Mouse (Mus musculus): Measurements from ENCODE around the gene Lhx8. TPM values are rescaled to one million over a fixed set of nuclear protein-coding genes. Genes with fewer than 3 reads are reported as not detected.

Lhx8 gene
- polyA plus RNA-seq, 1 experiment, result not detected

DNA sequence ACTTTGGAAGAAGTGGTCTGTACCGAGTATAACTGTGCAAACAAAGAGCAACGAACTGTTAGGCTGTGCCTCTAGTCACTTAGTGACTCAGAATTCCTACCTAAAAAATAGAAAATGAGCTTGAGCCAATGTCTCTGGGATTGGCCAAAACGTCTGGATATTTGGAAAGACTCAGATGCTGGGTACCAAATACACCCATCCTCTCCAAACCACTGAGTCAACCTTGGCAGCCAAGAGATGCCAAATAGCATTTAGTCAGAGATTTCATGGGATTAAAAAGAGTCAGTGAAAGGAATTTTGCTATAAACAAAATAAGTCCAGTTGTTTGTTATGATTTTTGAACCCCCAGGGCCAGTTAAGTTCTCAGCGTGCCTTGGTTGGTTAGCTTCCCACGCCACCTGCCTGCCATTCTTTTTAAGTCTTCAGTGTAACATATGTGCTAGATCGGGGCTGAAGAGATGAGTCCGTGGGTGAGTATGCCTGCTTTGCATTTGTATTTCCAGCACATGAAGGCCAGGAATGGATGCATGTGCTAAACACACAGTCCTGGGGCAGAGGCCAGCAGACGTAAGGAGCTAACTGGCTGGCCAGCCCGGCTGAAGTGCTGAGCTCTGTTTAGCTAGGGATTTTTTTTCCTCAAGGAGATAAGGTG lies 36.5 kb downstream of the Lhx8 start:
- no peak overlapping the region for H3K4me3 ChIP-seq (replicated peaks; ENCODE audit: insufficient read depth, low read depth, low read length)
- no peaks in the 10 kb centered on the region for H3K27me3 ChIP-seq (ENCODE audit: control insufficient read depth, insufficient read depth, low read length)
- no peak for DNase-seq
- H3K27ac ChIP-seq (ENCODE audit: insufficient read depth, low read length), result no peak overlapping the region
- H3K4me1 ChIP-seq (ENCODE audit: control insufficient read depth, insufficient read depth, low read length), result no peaks in the 10 kb centered on the region
- TF ChIP-seq POLR2A (IDR thresholded peaks at IDR 0.05; ENCODE audit: borderline replicate concordance, insufficient read depth, low read length) (no peak), CTCF (IDR thresholded peaks at IDR 0.05; ENCODE audit: borderline replicate concordance, insufficient read depth, low read depth, low read length) (no peak)
- WGBS, result 58% methylated on average over 9 of the region's 9 CpGs

GRCm38 (mm10) chr3:154292126-154292525 lies 38.3 kb downstream of the Lhx8 start:
- Histone ChIP-seq H3K27me3 (ENCODE audit: control insufficient read depth, insufficient read depth, low read length) (no peaks in the 10 kb centered on the region), H3K4me1 (ENCODE audit: control insufficient read depth, insufficient read depth, low read length) (no peaks in the 10 kb centered on the region), H3K27ac (ENCODE audit: insufficient read depth, low read length) (no peak overlapping the region), H3K4me3 (replicated peaks; ENCODE audit: insufficient read depth, low read depth, low read length) (no peak overlapping the region)
- 39% methylated on average over 5 of the region's 5 CpGs for WGBS
- TF ChIP-seq CTCF (IDR thresholded peaks at IDR 0.05; ENCODE audit: borderline replicate concordance, insufficient read depth, low read depth, low read length) (no peak), POLR2A (IDR thresholded peaks at IDR 0.05; ENCODE audit: borderline replicate concordance, insufficient read depth, low read length) (no peak)
- no peak for DNase-seq

DNA sequence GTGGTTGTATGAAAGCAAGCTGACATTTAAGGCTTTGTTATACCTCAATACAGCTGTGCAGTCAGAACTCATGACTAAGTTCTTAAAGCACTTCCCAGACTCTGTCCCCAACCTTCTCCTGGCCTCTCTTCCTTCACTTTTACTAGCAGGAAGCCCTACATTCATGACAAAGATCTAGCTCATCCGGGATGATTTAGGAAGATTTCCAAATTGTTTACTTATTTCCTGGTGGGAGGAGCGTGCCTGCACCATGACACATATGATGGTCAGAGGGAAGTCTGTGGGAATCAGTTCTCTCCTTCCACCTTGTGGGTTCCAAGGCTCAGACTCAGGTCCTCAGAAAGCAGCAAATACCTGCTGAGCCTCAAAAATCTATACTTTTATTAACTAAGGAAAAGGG lies 40.1 kb downstream of the Lhx8 start:
- Histone ChIP-seq H3K4me1 (ENCODE audit: control insufficient read depth, insufficient read depth, low read length) (no peaks in the 10 kb centered on the region), H3K4me3 (replicated peaks; ENCODE audit: insufficient read depth, low read depth, low read length) (no peak overlapping the region), H3K27me3 (ENCODE audit: control insufficient read depth, insufficient read depth, low read length) (no peaks in the 10 kb centered on the region), H3K27ac (ENCODE audit: insufficient read depth, low read length) (no peak overlapping the region)
- TF ChIP-seq CTCF (IDR thresholded peaks at IDR 0.05; ENCODE audit: borderline replicate concordance, insufficient read depth, low read depth, low read length), result no peak
- no peak for TF ChIP-seq POLR2A (IDR thresholded peaks at IDR 0.05; ENCODE audit: borderline replicate concordance, insufficient read depth, low read length)
- DNase-seq, result no peak
- WGBS, result 67% methylated on average over 2 of the region's 2 CpGs

- TF ChIP-seq CTCF (IDR thresholded peaks at IDR 0.05; ENCODE audit: borderline replicate concordance, insufficient read depth, low read depth, low read length) (no peak), POLR2A (IDR thresholded peaks at IDR 0.05; ENCODE audit: borderline replicate concordance, insufficient read depth, low read length) (no peak)
- WGBS, result 83% methylated on average over 4 of the region's 4 CpGs
Measured at GRCm38 (mm10) chr3:154288429-154289069, 41.9 kb downstream of the Lhx8 start.

GRCm38 (mm10) chr3:154287217-154287616 lies 43.2 kb downstream of the Lhx8 start:
- 75% methylated on average over 2 of the region's 2 CpGs for WGBS
- Histone ChIP-seq H3K4me3 (replicated peaks; ENCODE audit: insufficient read depth, low read depth, low read length) (no peak overlapping the region), H3K27ac (ENCODE audit: insufficient read depth, low read length) (no peak overlapping the region), H3K27me3 (ENCODE audit: control insufficient read depth, insufficient read depth, low read length) (no peaks in the 10 kb centered on the region), H3K4me1 (ENCODE audit: control insufficient read depth, insufficient read depth, low read length) (no peaks in the 10 kb centered on the region)
- DNase-seq, result no peak
- TF ChIP-seq POLR2A (IDR thresholded peaks at IDR 0.05; ENCODE audit: borderline replicate concordance, insufficient read depth, low read length), result no peak
- TF ChIP-seq CTCF (IDR thresholded peaks at IDR 0.05; ENCODE audit: borderline replicate concordance, insufficient read depth, low read depth, low read length), result no peak

More at GRCm38 (mm10) chr3:154288429-154289069, 41.9 kb downstream of the Lhx8 start:
- no peak for DNase-seq
- Histone ChIP-seq H3K4me1 (ENCODE audit: control insufficient read depth, insufficient read depth, low read length) (no peaks in the 10 kb centered on the region), H3K4me3 (replicated peaks; ENCODE audit: insufficient read depth, low read depth, low read length) (no peak overlapping the region), H3K27me3 (ENCODE audit: control insufficient read depth, insufficient read depth, low read length) (no peaks in the 10 kb centered on the region), H3K27ac (ENCODE audit: insufficient read depth, low read length) (no peak overlapping the region)

- WGBS, result 83% methylated on average over 4 of the region's 4 CpGs
- no peak for TF ChIP-seq POLR2A (IDR thresholded peaks at IDR 0.05; ENCODE audit: borderline replicate concordance, insufficient read depth, low read length)
- no peak for TF ChIP-seq CTCF (IDR thresholded peaks at IDR 0.05; ENCODE audit: borderline replicate concordance, insufficient read depth, low read depth, low read length)
- no peak overlapping the region for H3K27ac ChIP-seq (ENCODE audit: insufficient read depth, low read length)
- H3K4me1 ChIP-seq (ENCODE audit: control insufficient read depth, insufficient read depth, low read length), result no peaks in the 10 kb centered on the region
- H3K27me3 ChIP-seq (ENCODE audit: control insufficient read depth, insufficient read depth, low read length), result no peaks in the 10 kb centered on the region
- H3K4me3 ChIP-seq (replicated peaks; ENCODE audit: insufficient read depth, low read depth, low read length), result no peak overlapping the region
- DNase-seq, result no peak
Measured at GRCm38 (mm10) chr3:154285351-154285750, 45.1 kb downstream of the Lhx8 start.

- 31% methylated on average over 3 of the region's 3 CpGs for WGBS
Measured at GRCm38 (mm10) chr3:154284260-154284659, 46.2 kb downstream of the Lhx8 start.

DNA sequence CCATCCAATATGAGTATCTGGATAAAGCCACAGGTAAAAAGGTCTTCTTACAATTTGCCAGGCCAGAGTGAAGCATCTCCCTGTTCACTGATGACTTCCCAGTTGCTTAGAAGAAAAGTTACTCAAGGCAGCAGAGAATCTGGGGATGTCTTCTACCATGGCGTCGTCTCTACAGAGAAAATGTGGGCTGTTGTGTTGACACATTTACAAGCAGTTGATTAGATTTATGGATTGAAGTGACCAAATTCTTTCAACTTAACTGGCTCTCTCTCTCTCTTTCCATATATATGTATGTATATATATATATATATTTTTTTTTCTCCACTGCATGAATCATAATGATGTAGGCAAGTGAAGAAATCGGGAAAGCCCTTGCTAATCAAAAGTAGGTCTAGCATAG lies 55.8 kb downstream of the Lhx8 start:
- Histone ChIP-seq H3K27me3 (ENCODE audit: control insufficient read depth, insufficient read depth, low read length) (no peaks in the 10 kb centered on the region), H3K4me3 (replicated peaks; ENCODE audit: insufficient read depth, low read depth, low read length) (no peak overlapping the region), H3K4me1 (ENCODE audit: control insufficient read depth, insufficient read depth, low read length) (no peaks in the 10 kb centered on the region), H3K27ac (ENCODE audit: insufficient read depth, low read length) (no peak overlapping the region)
- 88% methylated on average over 3 of the region's 3 CpGs for WGBS
- TF ChIP-seq POLR2A (IDR thresholded peaks at IDR 0.05; ENCODE audit: borderline replicate concordance, insufficient read depth, low read length) (no peak), CTCF (IDR thresholded peaks at IDR 0.05; ENCODE audit: borderline replicate concordance, insufficient read depth, low read depth, low read length) (no peak)
- no peak for DNase-seq

More at GRCm38 (mm10) chr3:154284260-154284659, 46.2 kb downstream of the Lhx8 start:
- no peak overlapping the region for H3K27ac ChIP-seq (ENCODE audit: insufficient read depth, low read length)
- H3K27me3 ChIP-seq (ENCODE audit: control insufficient read depth, insufficient read depth, low read length), result no peaks in the 10 kb centered on the region
- TF ChIP-seq POLR2A (IDR thresholded peaks at IDR 0.05; ENCODE audit: borderline replicate concordance, insufficient read depth, low read length) (no peak), CTCF (IDR thresholded peaks at IDR 0.05; ENCODE audit: borderline replicate concordance, insufficient read depth, low read depth, low read length) (no peak)
- no peak for DNase-seq
- no peaks in the 10 kb centered on the region for H3K4me1 ChIP-seq (ENCODE audit: control insufficient read depth, insufficient read depth, low read length)
- H3K4me3 ChIP-seq (replicated peaks; ENCODE audit: insufficient read depth, low read depth, low read length), result no peak overlapping the region
